Mouse (Mus musculus) midbrain, postnatal 0 days (tissue): ENCODE results near the gene Ribc1. TPM values are rescaled to one million over a fixed set of nuclear protein-coding genes. Genes with fewer than 3 reads are reported as not detected.

Source experiments
- ATAC-seq: fragments of 200-750 bp; cut with Nextera tagmentation; 2 replicates; pipeline ENCODE4 v1.8.0; 2017; ENCODE audit warnings: moderate number of reproducible peaks, mild to moderate bottlenecking, moderate TSS enrichment, moderate library complexity; ENCODE audit not compliant: low FRiP score
- DNase-seq: peaks from one replicate; pipeline ENCODE4 v3.0.0-alpha.2; 2015; ENCODE audit warnings: low spot score
- H3K27ac ChIP-seq: fragments of 300-500 bp; sonication (generic); 2 replicates; pipeline ENCODE4 v1.5.1; 2014; ENCODE audit warnings: low read depth, mild to moderate bottlenecking, low read length, mixed read lengths
- H3K27me3 ChIP-seq: fragments of 300-500 bp; sonication (generic); 2 replicates; pipeline ENCODE4 v1.6.1; 2014; ENCODE audit warnings: low read length, control low read depth, mixed read lengths; ENCODE audit not compliant: insufficient read depth
- H3K36me3 ChIP-seq: fragments of 300-500 bp; sonication (generic); 2 replicates; pipeline ENCODE4 v1.6.1; 2014; ENCODE audit warnings: low read length, control low read depth, mixed read lengths; ENCODE audit not compliant: insufficient read depth
- H3K4me1 ChIP-seq: fragments of 300-500 bp; sonication (generic); 2 replicates; pipeline ENCODE4 v1.6.1; 2014; ENCODE audit warnings: mild to moderate bottlenecking, control low read depth, antibody characterized with exemption, low read length, mixed read lengths; ENCODE audit not compliant: insufficient read depth
- H3K4me2 ChIP-seq: fragments of 300-500 bp; sonication (generic); 2 replicates; pipeline ENCODE4 v1.6.1; 2014; ENCODE audit warnings: low read depth, mild to moderate bottlenecking, low read length, mixed read lengths; ENCODE audit not compliant: poor library complexity, severe bottlenecking
- H3K4me3 ChIP-seq: fragments of 300-500 bp; sonication (generic); 2 replicates; pipeline ENCODE4 v1.5.1; 2014; ENCODE audit warnings: low read depth, mild to moderate bottlenecking, low read length, moderate library complexity
- H3K9ac ChIP-seq: fragments of 300-500 bp; sonication (generic); replicated peaks from 2 replicates; pipeline ENCODE4 v1.6.1; 2014; ENCODE audit warnings: mild to moderate bottlenecking, low read length, moderate library complexity, mixed read lengths; ENCODE audit not compliant: poor library complexity, severe bottlenecking
- H3K9me3 ChIP-seq: fragments of 300-500 bp; sonication (generic); 2 replicates; pipeline ENCODE4 v1.6.1; 2016; ENCODE audit warnings: low read length, control low read depth
- CTCF ChIP-seq: IDR thresholded peaks from 2 replicates; pipeline ENCODE4 v1.5.1; 2016; ENCODE audit warnings: antibody characterized with exemption, mild to moderate bottlenecking
- WGBS: fragments of 180-500 bp; shearing (Covaris S2); extraction: QIAGEN DNeasy Blood & Tissue Kit; methylation state at CpG from one replicate; pipeline ENCODE4 v1.1.7; 2014; 5-methylcytosine and 5-hydroxymethylcytosine counted together
- polyA plus RNA-seq: library from polyadenylated mRNA; unstranded; fragments of >200 nt; fragmentation: Nextera tagmentation; extraction: Ambion mirVana; gene quantifications from 2 replicates; pipeline ENCODE4 v1.2.1, GENCODE M21; 2015
- total RNA-seq: library from RNA; depleted of rRNA; stranded (reverse); fragments of >200 nt; gene quantifications from 2 replicates; pipeline ENCODE4 v1.2.3, GENCODE M21; 2014; rRNA removed

The Ribc1 gene
- total RNA-seq = 0.33 TPM in 1 of 2 replicates, not detected in the other
- 0.61 and 1.1 TPM in 2 replicates for polyA plus RNA-seq

- Histone ChIP-seq H3K27me3 (peaks cover 3% of the 10 kb centered on the region; the same call in 1 of the 2 replicates), H3K27ac (peak within 1 kb of the TSS; percentile 83), H3K9me3 (no peaks in the 10 kb centered on the region), H3K4me2 (peak within 1 kb of the TSS; percentile 48), H3K36me3 (no peaks in the 10 kb centered on the region), H3K4me3 (peak within 1 kb of the TSS; percentile 48), H3K4me1 (no peaks in the 10 kb centered on the region), H3K9ac (peak within 1 kb of the TSS; percentile 55)
- TF ChIP-seq CTCF = no peak
- DNase-seq (peak; percentile 96), ATAC-seq (peak; percentile 99)
- WGBS = 17% methylated on average over 64 of the region's 64 CpGs
These were observed at the start of gene Ribc1, which contains the start of gene Smc1a for GRCm38 (mm10) chrX:152016151-152017145. Gene Ribc1, minus strand, starts transcription at chrX:152016295. Gene Smc1a, plus strand, starts transcription at chrX:152016428.

DNA sequence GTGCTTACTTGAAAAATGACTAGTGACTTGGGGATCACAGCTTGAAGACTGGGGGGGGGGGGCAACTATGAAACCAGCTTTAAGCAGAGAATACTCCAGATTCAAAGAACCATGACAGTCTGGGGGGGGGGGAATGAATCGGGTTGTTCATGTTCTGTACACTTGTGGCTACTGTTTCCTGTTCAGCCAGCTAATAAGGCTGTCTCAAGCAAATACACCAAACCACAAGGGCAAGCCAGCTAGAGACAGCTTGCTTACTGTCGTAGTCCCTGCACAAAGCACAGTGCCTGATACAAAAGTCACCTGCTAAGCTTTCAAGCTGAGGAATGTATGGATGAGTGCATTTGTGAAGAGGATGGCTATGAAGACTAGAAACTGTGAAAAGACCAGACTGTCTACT is 49.6 kb upstream of the Ribc1 start:
- H3K9me3 ChIP-seq = no peaks in the 10 kb centered on the region
- H3K4me1 ChIP-seq = no peaks in the 10 kb centered on the region
- ATAC-seq = no peak
- peaks cover 23% of the 10 kb centered on the region; the same call in 1 of the 2 replicates for H3K27me3 ChIP-seq
- H3K27ac ChIP-seq = no peak overlapping the region
- H3K4me2 ChIP-seq = no peak overlapping the region
- H3K36me3 ChIP-seq = no peaks in the 10 kb centered on the region
- no peak overlapping the region for H3K4me3 ChIP-seq
- H3K9ac ChIP-seq = no peak overlapping the region
- WGBS = 60% methylated on average over 2 of the region's 2 CpGs
- DNase-seq = no peak
- TF ChIP-seq CTCF = no peak

- Histone ChIP-seq H3K27ac (no peak overlapping the region), H3K9me3 (no peaks in the 10 kb centered on the region), H3K4me1 (no peaks in the 10 kb centered on the region), H3K4me2 (no peak overlapping the region), H3K36me3 (0 out of 2 replicates have a peak, but pooled peaks cover 2% of the 10 kb centered on the region), H3K4me3 (no peak overlapping the region), H3K27me3 (no peaks in the 10 kb centered on the region), H3K9ac (no peak overlapping the region)
- WGBS = 88% methylated on average over 1 of the region's 1 CpGs
- ATAC-seq = no peak
- no peak for DNase-seq
- TF ChIP-seq CTCF = no peak
These were observed 38.0 kb upstream of the Ribc1 start for GRCm38 (mm10) chrX:152054094-152054493.

- Histone ChIP-seq H3K9me3 (no peaks in the 10 kb centered on the region), H3K36me3 (0 out of 2 replicates have a peak, but pooled peaks cover 2% of the 10 kb centered on the region), H3K4me2 (no peak overlapping the region), H3K4me3 (no peak overlapping the region), H3K9ac (no peak overlapping the region), H3K27ac (no peak overlapping the region), H3K27me3 (peaks cover 7% of the 10 kb centered on the region; the same call in 1 of the 2 replicates), H3K4me1 (no peaks in the 10 kb centered on the region)
- ATAC-seq (no peak), DNase-seq (no peak)
- TF ChIP-seq CTCF = no peak
- WGBS = 85% methylated on average over 3 of the region's 3 CpGs
These were observed 36.5 kb upstream of the Ribc1 start for GRCm38 (mm10) chrX:152052546-152052945.

- Histone ChIP-seq H3K27ac (no peak overlapping the region), H3K9ac (no peak overlapping the region), H3K9me3 (no peaks in the 10 kb centered on the region), H3K4me2 (no peak overlapping the region), H3K36me3 (peaks cover 2% of the 10 kb centered on the region; the same call in 1 of the 2 replicates), H3K27me3 (peaks cover 15% of the 10 kb centered on the region), H3K4me3 (no peak overlapping the region), H3K4me1 (no peaks in the 10 kb centered on the region)
- ATAC-seq (no peak), DNase-seq (peak; percentile 5)
- TF ChIP-seq CTCF = peak; percentile 56
These were observed 31.1 kb upstream of the Ribc1 start for GRCm38 (mm10) chrX:152047230-152047629.

DNA sequence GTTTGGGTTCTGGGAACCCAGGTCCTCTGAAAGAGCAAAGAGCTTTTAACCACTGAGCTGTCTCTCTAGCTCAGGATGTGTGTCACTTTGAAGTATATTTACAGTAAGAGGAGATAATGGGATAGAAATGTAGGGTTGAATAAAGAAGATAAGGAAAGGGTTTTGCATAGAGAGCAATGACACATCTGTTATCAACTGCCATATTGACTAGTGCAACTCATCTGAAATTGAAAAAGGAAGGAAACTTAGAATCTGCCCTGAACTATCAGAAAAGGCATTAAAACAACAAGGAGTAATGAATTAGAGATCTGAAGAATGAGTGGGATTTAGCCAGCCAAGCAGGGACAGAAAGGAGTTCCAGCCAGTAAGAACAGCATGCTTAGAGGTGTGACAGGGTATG is 23.8 kb upstream of the Ribc1 start:
- no peak overlapping the region for H3K27ac ChIP-seq
- no peak overlapping the region for H3K4me3 ChIP-seq
- no peak overlapping the region for H3K4me2 ChIP-seq
- H3K9me3 ChIP-seq = no peaks in the 10 kb centered on the region
- TF ChIP-seq CTCF = no peak
- no peaks in the 10 kb centered on the region for H3K36me3 ChIP-seq
- no peaks in the 10 kb centered on the region for H3K4me1 ChIP-seq
- ATAC-seq (no peak), DNase-seq (no peak)
- H3K9ac ChIP-seq = no peak overlapping the region
- H3K27me3 ChIP-seq = 0 out of 2 replicates have a peak, but pooled peaks cover 2% of the 10 kb centered on the region
